Mouse (Mus musculus): ENCODE measurements around the gene Wasl.

Wasl gene

GRCm38 (mm10) chr6:24604289-24604688 lies 60.5 kb downstream of the Wasl start:
- no peak for DNase-seq (ENCODE audit: extremely low spot score, low spot score)

- no peak for DNase-seq (ENCODE audit: extremely low spot score, low spot score)
Measured at GRCm38 (mm10) chr6:24602993-24603392, 61.8 kb downstream of the Wasl start.

GRCm38 (mm10) chr6:24602351-24602750 lies 62.5 kb downstream of the Wasl start:
- no peak for DNase-seq (ENCODE audit: extremely low spot score, low spot score)

- DNase-seq (ENCODE audit: extremely low spot score, low spot score), result no peak
Measured at GRCm38 (mm10) chr6:24601668-24602067, 63.1 kb downstream of the Wasl start.

- no peak for DNase-seq (ENCODE audit: extremely low spot score, low spot score)
Measured at GRCm38 (mm10) chr6:24600726-24601125, 64.1 kb downstream of the Wasl start.

- no peak for DNase-seq (ENCODE audit: extremely low spot score, low spot score)
Measured at GRCm38 (mm10) chr6:24600134-24600533, 64.7 kb downstream of the Wasl start.

GRCm38 (mm10) chr6:24599639-24600038 lies 65.2 kb downstream of the Wasl start:
- DNase-seq (ENCODE audit: extremely low spot score, low spot score), result no peak

GRCm38 (mm10) chr6:24599179-24599578 lies 65.6 kb downstream of the Wasl start:
- DNase-seq (ENCODE audit: extremely low spot score, low spot score), result no peak

- DNase-seq (ENCODE audit: extremely low spot score, low spot score), result no peak
Measured at GRCm38 (mm10) chr6:24597500-24597899, 67.3 kb downstream of the Wasl start, which contains the start of gene Lmod2. Gene Lmod2 (plus strand): TSS chr6:24597762.

GRCm38 (mm10) chr6:24591525-24592218 lies 73.1 kb downstream of the Wasl start:
- DNase-seq (ENCODE audit: extremely low spot score, low spot score), result no peak

GRCm38 (mm10) chr6:24590282-24590681 lies 74.5 kb downstream of the Wasl start:
- DNase-seq (ENCODE audit: extremely low spot score, low spot score), result no peak

- no peak for DNase-seq (ENCODE audit: extremely low spot score, low spot score)
Measured at GRCm38 (mm10) chr6:24586885-24587284, 77.9 kb downstream of the Wasl start.

GRCm38 (mm10) chr6:24585431-24586310 lies 79.1 kb downstream of the Wasl start:
- peak; percentile 23 for DNase-seq (ENCODE audit: extremely low spot score, low spot score)

- no peak for DNase-seq (ENCODE audit: extremely low spot score, low spot score)
Measured at GRCm38 (mm10) chr6:24583456-24583855, 81.4 kb downstream of the Wasl start.

GRCm38 (mm10) chr6:24573319-24573718 lies 91.5 kb downstream of the Wasl start:
- no peak for DNase-seq (ENCODE audit: extremely low spot score, low spot score)

- DNase-seq (ENCODE audit: extremely low spot score, low spot score), result no peak
Measured at GRCm38 (mm10) chr6:24572431-24572830, 92.4 kb downstream of the Wasl start.

- no peak for DNase-seq (ENCODE audit: extremely low spot score, low spot score)
Measured at GRCm38 (mm10) chr6:24571126-24571525, 93.7 kb downstream of the Wasl start.

- no peak for DNase-seq (ENCODE audit: extremely low spot score, low spot score)
Measured at GRCm38 (mm10) chr6:24570278-24570677, 94.5 kb downstream of the Wasl start.

- DNase-seq (ENCODE audit: extremely low spot score, low spot score), result no peak
Measured at GRCm38 (mm10) chr6:24569711-24570110, 95.1 kb downstream of the Wasl start.

- DNase-seq (ENCODE audit: extremely low spot score, low spot score), result no peak
Measured at GRCm38 (mm10) chr6:24568963-24569362, 95.8 kb downstream of the Wasl start.

GRCm38 (mm10) chr6:24564886-24565285 lies 99.9 kb downstream of the Wasl start:
- no peak for DNase-seq (ENCODE audit: extremely low spot score, low spot score)

GRCm38 (mm10) chr6:24564081-24564480 lies 100.7 kb downstream of the Wasl start:
- DNase-seq (ENCODE audit: extremely low spot score, low spot score), result no peak
